Mouse (Mus musculus): ENCODE measurements around the gene Slc29a1.

DNA sequence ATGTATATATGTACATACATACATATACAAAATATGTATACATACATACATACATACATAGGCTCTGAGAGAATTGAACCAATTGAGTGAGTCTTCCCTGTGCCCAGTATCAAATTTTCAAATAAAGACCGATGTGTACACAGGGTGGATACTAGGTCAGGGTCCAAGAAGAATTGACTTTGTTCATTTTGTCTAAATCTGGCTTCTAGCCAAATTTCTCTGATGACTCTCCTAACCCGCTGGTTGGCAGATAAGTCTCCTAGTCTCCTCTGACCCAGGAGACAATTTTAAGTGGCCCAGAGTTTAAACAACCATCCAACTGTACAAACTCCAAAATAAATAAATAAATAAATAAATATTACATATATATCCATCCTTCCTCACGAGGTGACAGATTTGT, 515 bp downstream of the Slc29a1 start:
- TF ChIP-seq CTCF (IDR thresholded peaks at IDR 0.05; ENCODE audit: control insufficient read depth, insufficient read depth, low read length), result no peak
- no peak for TF ChIP-seq POLR2A (IDR thresholded peaks at IDR 0.05; ENCODE audit: borderline replicate concordance, control insufficient read depth, low read depth, low read length)

Measured in bone marrow, adult 2 months (tissue).